Mouse (Mus musculus): ENCODE data around the gene Bach1.

DNA sequence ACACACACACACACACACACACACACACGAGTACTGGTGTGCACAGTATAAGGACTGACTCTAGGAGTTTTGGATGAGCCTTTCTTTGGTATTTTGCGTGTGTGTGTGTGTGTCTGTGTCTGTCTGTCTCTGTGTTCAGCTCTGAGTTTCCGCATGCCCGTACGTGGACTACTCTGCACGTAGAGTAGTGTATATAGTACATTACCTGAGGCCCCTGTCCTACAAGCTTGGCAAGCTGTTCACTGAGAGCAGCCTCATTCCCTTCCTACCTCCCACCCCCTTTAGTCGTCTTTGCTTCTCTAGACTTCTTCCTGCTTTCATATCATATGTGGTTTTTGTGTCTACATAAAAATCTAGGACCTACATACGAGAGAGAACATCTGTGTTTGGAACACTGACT is 30.0 kb downstream of the Bach1 start:
- TF ChIP-seq POLR2A (IDR thresholded peaks at IDR 0.05; ENCODE audit: low read depth, low read length) = no peak
- TF ChIP-seq CTCF (IDR thresholded peaks at IDR 0.05; ENCODE audit: extremely low read depth, insufficient read depth, insufficient read length, insufficient replicate concordance) = no peak

Data from spleen, adult 2 months (tissue).